In the genomic region with DNA sequence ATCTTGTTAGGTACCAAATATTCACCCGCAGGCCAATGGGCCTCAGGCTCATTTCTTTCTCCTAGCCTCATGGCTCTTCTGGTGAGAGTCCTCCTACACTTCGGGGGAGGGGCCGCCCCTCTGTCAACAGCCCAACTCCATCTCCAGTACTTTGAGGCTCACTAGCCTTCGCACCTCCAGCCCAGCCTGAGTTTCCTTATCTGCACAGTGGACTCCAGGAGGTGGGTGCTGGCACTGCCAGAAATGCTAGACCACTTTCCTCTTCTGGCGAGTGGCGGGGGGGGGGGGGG, we compare ENCODE assay signal across 11 mouse cellular contexts. TPM values are rescaled to one million over a fixed set of nuclear protein-coding genes. Genes with fewer than 3 reads are reported as not detected.
DNase-seq lines count a peak whose midpoint lies in the region; ATAC-seq lines count a peak whose summit lies in the region.
"Had no signal": no experiment of that assay in that cellular context is flagged by ENCODE, and none has a peak within 500 bp of the region (broad histone marks: within the 10 kb centered on the region; RNA-seq: fewer than 3 reads in every experiment).

No protein-coding gene starts in this region.

- ATAC-seq in hindbrain, embryonic 12.5 days (ENCODE audit: low FRiP score) = no peak
- ATAC-seq in stomach, embryonic 15.5 days (ENCODE audit: insufficient read depth, low FRiP score, low read depth) = no peak
- no peak for ATAC-seq in megakaryocyte progenitor cell, adult 5-6 weeks (replicated peaks; ENCODE audit: poor library complexity)

- H3K36me3 ChIP-seq in heart, embryonic 10.5 days = no peaks in the 10 kb centered on the region
- H3K36me3 ChIP-seq in hindbrain, embryonic 12.5 days = no peaks in the 10 kb centered on the region
- no peaks in the 10 kb centered on the region for H3K36me3 ChIP-seq in stomach, embryonic 15.5 days
- H3K36me3 ChIP-seq: liver, embryonic 13.5 days had no signal

- H3K9me3 ChIP-seq in heart, embryonic 10.5 days = no peaks in the 10 kb centered on the region
- no peaks in the 10 kb centered on the region for H3K9me3 ChIP-seq in hindbrain, embryonic 12.5 days (replicated peaks)
- no peaks in the 10 kb centered on the region for H3K9me3 ChIP-seq in stomach, embryonic 15.5 days
- H3K9me3 ChIP-seq: liver, embryonic 13.5 days had no signal

- WGBS in heart, embryonic 10.5 days = 7% methylated on average over 6 of the region's 6 CpGs
- WGBS in hindbrain, embryonic 12.5 days = 9% methylated on average over 5 of the region's 6 CpGs
- 13% methylated on average over 4 of the region's 6 CpGs for WGBS in stomach, embryonic 15.5 days

- H3K27ac ChIP-seq in heart, embryonic 10.5 days = peak overlapping the region; percentile 89
- H3K27ac ChIP-seq in hindbrain, embryonic 12.5 days = peak overlapping the region; percentile 96
- peak overlapping the region; percentile 83 for H3K27ac ChIP-seq in stomach, embryonic 15.5 days
- H3K27ac ChIP-seq: liver, embryonic 13.5 days had no signal

- H3K4me3 ChIP-seq in heart, embryonic 10.5 days = no peak overlapping the region
- no peak overlapping the region for H3K4me3 ChIP-seq in hindbrain, embryonic 12.5 days
- no peak overlapping the region for H3K4me3 ChIP-seq in stomach, embryonic 15.5 days (replicated peaks)
- H3K4me3 ChIP-seq: liver, embryonic 13.5 days had no signal

- H3K9ac ChIP-seq in hindbrain, embryonic 12.5 days = 0 out of 2 replicates have a peak overlapping the region, but pooled peaks have one; percentile 13
- no peak overlapping the region for H3K9ac ChIP-seq in stomach, embryonic 15.5 days
- H3K9ac ChIP-seq: liver, embryonic 13.5 days had no signal

- H3K4me2 ChIP-seq in hindbrain, embryonic 12.5 days (replicated peaks) = peak overlapping the region; percentile 44; the same call in 1 of the 2 replicates
- H3K4me2 ChIP-seq in stomach, embryonic 15.5 days = peak overlapping the region; percentile 52; the same call in 1 of the 2 replicates

- peaks cover 6% of the 10 kb centered on the region; the same call in 1 of the 2 replicates for H3K27me3 ChIP-seq in heart, embryonic 10.5 days (ENCODE audit: insufficient read depth, poor library complexity, severe bottlenecking)
- no peaks in the 10 kb centered on the region for H3K27me3 ChIP-seq in hindbrain, embryonic 12.5 days
- no peaks in the 10 kb centered on the region for H3K27me3 ChIP-seq in stomach, embryonic 15.5 days (replicated peaks)

- DNase-seq in heart, embryonic 10.5 days (ENCODE audit: low spot score) = peak; percentile 87
- DNase-seq in heart, adult 8-10 months (ENCODE audit: low spot score) = no peak
- DNase-seq in lung, postnatal 36 days = peak; percentile 31
- no peak for DNase-seq in lung, postnatal 25 days (ENCODE audit: low spot score)
- DNase-seq in urinary bladder, adult 18-20 months (ENCODE audit: low spot score in 2 of 2) = no peak
- DNase-seq: cerebellum, postnatal 14 days; liver, embryonic 13.5 days; thymus, postnatal 4 days had no signal

- H3K4me1 ChIP-seq in heart, embryonic 10.5 days = peaks cover 71% of the 10 kb centered on the region
- peaks cover 78% of the 10 kb centered on the region for H3K4me1 ChIP-seq in hindbrain, embryonic 12.5 days
- H3K4me1 ChIP-seq in stomach, embryonic 15.5 days = peaks cover 59% of the 10 kb centered on the region

RNA-seq across cellular contexts. Expression of a gene that starts 10.9 kb away (rescaled TPM):
- 1.2 and 1.4 TPM in 2 replicates for polyA plus RNA-seq in heart, embryonic 10.5 days (2016; fragmentation: Nextera tagmentation; extraction: Ambion mirVana)
- total RNA-seq in heart, adult 8-10 months (2022) = 1 to 10 TPM in 3 of 4 experiments, under 1 TPM in 1; 0.69 to 2.3 (median 1.5) TPM
- 0.45 and 0.89 TPM in 2 replicates for polyA plus RNA-seq in hindbrain, embryonic 12.5 days (2016; fragmentation: Nextera tagmentation; extraction: Ambion mirVana)
- 0.71 and 0.72 TPM in 2 replicates for polyA plus RNA-seq in stomach, embryonic 15.5 days (2015; fragmentation: Nextera tagmentation; extraction: Ambion mirVana)
- 1.3 TPM in 1 of 2 replicates, not detected in the other for total RNA-seq in megakaryocyte progenitor cell, adult 5-6 weeks (2015)
- total RNA-seq in megakaryocyte progenitor cell, adult 5-6 weeks (2017) = not detected in 2 replicates

Comparison
In these comparisons a context has a peak if more than half of its experiments do, and no peak if none do; other contexts are left out.
1. DNase-seq: peak in heart, embryonic 10.5 days (single experiment) and lung, postnatal 36 days (single experiment); none in heart, adult 8-10 months (single experiment), lung, postnatal 25 days (single experiment) and urinary bladder, adult 18-20 months (0 of 2).
2. Peak in every context shown above with its lines, with median percentiles within 50 percentile points of each other: H3K27ac ChIP-seq.